Mouse (Mus musculus): ENCODE results near the gene Serf2. TPM values are rescaled to one million over a fixed set of nuclear protein-coding genes. Genes with fewer than 3 reads are reported as not detected.

Gene Serf2
- 502 and 520 TPM in 2 replicates for polyA plus RNA-seq (2016; fragmentation: Nextera tagmentation; extraction: Ambion mirVana)

DNA sequence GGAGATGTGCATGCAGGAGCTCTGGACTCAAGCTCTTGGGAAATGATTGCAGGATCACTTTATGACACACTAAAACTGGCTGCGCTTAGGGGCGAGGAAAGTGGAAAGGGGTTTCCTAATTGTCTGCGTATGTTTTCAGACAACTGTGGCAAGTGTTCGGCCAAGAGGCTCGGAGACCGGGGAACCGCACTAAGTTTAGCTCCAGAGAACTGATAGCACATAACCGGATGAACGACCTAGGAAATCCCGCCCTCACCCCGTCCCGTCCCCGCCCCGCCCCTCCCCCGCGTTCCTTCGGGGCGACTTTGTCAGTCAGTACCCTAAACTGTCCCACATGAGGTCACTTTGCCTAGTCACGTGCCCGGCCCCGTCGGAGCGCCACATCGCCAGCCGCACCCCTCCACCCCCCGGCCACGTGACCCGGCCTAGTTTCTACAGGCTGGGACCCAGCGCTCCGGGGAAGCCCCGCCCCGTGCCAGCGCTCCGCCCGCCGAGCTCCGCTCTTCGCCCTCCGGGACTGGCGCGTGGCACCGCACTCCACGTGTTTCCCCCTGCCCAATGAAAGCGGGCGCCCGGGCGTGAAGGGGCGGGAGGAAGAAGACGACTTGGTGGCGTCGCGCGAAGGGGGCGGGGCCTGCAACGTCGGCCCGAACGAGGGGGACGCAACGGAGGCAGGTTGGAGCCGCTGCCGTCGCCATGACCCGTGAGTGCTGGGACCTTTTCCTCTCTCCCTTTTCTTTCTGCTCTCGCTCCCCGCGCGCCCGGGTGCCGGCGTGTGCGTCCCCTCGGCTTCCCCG is at the start of gene Serf2:
Serf2 (plus strand) TSS at position 457 of the 797 bp plus-strand sequence.
- Histone ChIP-seq H3K27me3 (ENCODE audit: insufficient read depth, poor library complexity, severe bottlenecking) (no peaks in the 10 kb centered on the region), H3K4me1 (replicated peaks) (peaks cover 35% of the 10 kb centered on the region), H3K4me3 (peak within 1 kb of the TSS; percentile 99), H3K9me3 (no peaks in the 10 kb centered on the region), H3K36me3 (peaks cover 29% of the 10 kb centered on the region), H3K27ac (peak within 1 kb of the TSS; percentile 97)
- peak; percentile 100 for DNase-seq (ENCODE audit: low spot score)
- under 1% methylated on average over 74 of the region's 74 CpGs for WGBS

DNA sequence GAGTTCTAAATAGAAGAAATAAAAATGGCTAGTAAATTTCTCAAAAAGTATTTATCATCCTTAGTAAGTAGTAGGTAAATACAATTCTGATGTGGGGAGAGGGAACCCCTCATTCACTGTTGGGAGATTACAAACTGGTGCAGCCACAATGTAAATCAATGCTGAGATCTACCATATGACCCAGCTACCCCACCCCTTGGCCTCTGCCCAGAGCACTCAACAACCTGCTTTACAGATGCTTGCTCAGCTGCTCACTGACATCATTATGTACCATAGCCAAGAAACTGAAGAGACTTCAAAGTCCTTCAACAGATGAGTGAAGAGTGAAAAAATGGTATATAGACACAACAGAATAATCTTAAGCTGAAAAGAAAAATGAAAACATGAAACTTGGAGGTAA is 45.7 kb upstream of the Serf2 start:
- Histone ChIP-seq H3K9me3 (no peaks in the 10 kb centered on the region), H3K4me1 (replicated peaks) (no peaks in the 10 kb centered on the region), H3K27ac (no peak overlapping the region), H3K36me3 (no peaks in the 10 kb centered on the region), H3K4me3 (no peak overlapping the region), H3K27me3 (ENCODE audit: insufficient read depth, poor library complexity, severe bottlenecking) (no peaks in the 10 kb centered on the region)
- no peak for DNase-seq (ENCODE audit: low spot score)

DNA sequence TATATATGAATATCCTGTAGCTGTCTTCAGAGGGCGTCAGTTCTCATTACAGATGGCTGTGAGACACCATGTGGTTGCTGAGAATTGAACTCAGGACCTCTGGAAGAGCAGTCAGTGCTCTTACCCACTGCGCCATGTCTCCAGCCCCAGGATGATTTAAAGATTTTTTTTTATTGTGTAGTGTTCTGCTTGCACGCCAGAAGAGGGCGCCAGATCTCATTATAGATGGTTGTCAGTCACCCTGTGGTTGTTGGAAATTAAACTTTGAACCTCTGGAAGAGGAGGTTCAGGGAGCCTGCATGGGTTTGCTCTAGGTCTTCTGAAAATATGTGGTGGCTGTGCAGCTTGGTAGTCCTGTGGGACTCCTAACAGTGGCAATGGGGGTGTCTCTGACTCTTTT is 40.8 kb upstream of the Serf2 start:
- Histone ChIP-seq H3K27me3 (ENCODE audit: insufficient read depth, poor library complexity, severe bottlenecking) (no peaks in the 10 kb centered on the region), H3K4me3 (no peak overlapping the region), H3K27ac (no peak overlapping the region), H3K9me3 (no peaks in the 10 kb centered on the region), H3K4me1 (replicated peaks) (peaks cover 7% of the 10 kb centered on the region; the same call in 1 of the 2 replicates), H3K36me3 (no peaks in the 10 kb centered on the region)
- whole genome bisulfite sequencing: 28% methylated on average over 4 of the region's 4 CpGs
- peak; percentile 14 for DNase-seq (ENCODE audit: low spot score)

DNA sequence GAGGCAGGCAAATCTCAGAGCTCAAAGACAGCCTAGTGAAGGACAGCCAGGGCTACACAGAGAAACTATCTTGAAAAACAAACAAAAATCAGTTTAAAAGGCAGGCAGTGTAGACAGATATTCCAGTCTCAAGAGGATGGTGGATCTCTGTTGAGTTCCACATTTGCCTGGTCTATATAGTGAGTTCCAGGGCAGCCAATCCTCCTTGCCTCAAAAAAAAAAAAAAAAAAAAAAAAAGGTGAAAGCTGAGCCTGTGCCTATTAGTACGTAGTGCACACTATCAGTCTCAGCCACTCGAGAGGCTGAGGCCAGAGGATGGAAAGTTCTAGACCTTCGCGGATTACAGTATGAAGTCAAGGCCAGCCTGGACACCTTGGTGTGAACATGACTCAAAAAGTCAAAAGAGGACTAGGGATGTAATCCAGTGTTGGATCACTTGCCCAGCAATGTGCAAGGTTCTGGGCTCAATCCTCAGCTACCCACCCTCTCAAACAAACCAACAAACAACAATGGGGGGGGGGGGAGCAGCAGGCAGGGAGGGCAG is 36.1 kb upstream of the Serf2 start:
- Histone ChIP-seq H3K9me3 (no peaks in the 10 kb centered on the region), H3K4me3 (peak overlapping the region; percentile 77), H3K36me3 (peaks cover 24% of the 10 kb centered on the region), H3K4me1 (replicated peaks) (peaks cover 29% of the 10 kb centered on the region), H3K27me3 (ENCODE audit: insufficient read depth, poor library complexity, severe bottlenecking) (no peaks in the 10 kb centered on the region), H3K27ac (peak overlapping the region; percentile 98)
- DNase-seq (ENCODE audit: low spot score): no peak
- WGBS: 22% methylated on average over 4 of the region's 4 CpGs

DNA sequence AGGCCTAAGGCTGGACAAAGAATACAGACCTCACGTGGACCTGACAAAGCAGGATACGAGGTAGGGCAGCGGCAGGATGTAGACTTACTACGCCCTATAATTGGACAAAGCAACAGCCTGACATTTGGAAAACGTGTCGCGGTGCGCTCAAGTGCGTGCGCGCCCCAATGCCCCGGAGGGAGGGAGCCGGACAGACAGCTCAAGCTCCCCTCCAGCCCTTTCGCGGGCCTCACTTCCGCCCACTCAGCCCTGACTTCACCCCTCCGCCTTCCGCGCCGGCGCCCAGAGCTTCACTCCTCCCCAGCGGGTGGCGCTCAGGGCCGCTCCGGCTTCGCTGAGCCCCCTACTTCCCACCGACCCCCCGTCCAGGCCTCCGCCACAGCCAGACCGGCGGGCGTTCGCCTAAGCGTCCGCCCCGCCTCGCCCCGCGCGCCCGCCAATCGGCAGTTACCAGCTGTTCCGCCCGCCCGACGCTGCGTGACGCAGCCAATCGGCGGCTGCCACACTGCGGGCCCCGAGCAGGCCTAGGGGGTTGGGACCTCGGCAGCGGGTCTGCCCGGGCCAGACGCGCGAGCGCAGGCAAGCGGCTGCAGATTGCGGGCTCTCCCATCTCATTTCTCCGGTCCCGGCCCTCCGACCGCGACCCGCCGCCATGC is 35.5 kb upstream of the Serf2 start, which contains the start of the genes Pdia3 and Catsper2:
Pdia3 (plus strand) TSS at position 389 of the 656 bp plus-strand sequence.
Catsper2 (minus strand) TSS at position 406 of the 656 bp plus-strand sequence.
- peak; percentile 98 for DNase-seq (ENCODE audit: low spot score)
- H3K27me3 ChIP-seq (ENCODE audit: insufficient read depth, poor library complexity, severe bottlenecking): no peaks in the 10 kb centered on the region
- H3K36me3 ChIP-seq: peaks cover 30% of the 10 kb centered on the region
- under 1% methylated on average over 68 of the region's 68 CpGs for WGBS
- peaks cover 29% of the 10 kb centered on the region for H3K4me1 ChIP-seq (replicated peaks)
- H3K9me3 ChIP-seq: no peaks in the 10 kb centered on the region
- peak within 1 kb of the TSS; percentile 77 for H3K4me3 ChIP-seq
- peak within 1 kb of the TSS; percentile 98 for H3K27ac ChIP-seq

DNA sequence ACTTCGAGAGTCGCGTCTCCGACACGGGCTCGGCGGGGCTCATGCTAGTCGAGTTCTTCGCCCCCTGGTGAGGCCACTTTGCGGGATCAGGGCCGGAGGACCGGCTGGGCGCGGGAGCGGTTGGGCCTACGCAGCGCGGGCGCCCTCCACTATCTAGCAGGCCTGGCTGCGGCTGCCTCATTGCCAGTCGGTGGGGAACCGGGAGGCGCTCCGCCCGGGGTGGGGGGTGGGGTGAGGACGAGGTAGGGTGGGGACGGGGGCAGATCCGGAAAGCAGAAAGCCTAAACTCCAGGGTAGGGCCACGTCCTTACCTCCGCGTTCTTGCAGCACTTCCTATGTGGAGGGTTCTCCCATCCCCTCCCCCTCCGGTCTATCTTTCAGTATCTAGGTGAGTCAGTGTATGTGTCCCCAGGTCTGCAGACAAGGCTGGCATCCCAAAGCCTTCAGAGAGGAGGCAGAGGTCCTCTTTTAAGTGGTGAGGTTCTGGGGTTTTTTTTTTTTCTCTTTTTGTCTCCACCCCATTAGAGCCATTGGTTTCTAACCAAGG is 34.8 kb upstream of the Serf2 start:
- H3K36me3 ChIP-seq: peaks cover 37% of the 10 kb centered on the region
- H3K4me1 ChIP-seq (replicated peaks): peaks cover 29% of the 10 kb centered on the region
- no peaks in the 10 kb centered on the region for H3K9me3 ChIP-seq
- peak overlapping the region; percentile 98 for H3K27ac ChIP-seq
- DNase-seq (ENCODE audit: low spot score): no peak
- H3K4me3 ChIP-seq: peak overlapping the region; percentile 77
- no peaks in the 10 kb centered on the region for H3K27me3 ChIP-seq (ENCODE audit: insufficient read depth, poor library complexity, severe bottlenecking)
- WGBS: under 1% methylated on average over 32 of the region's 32 CpGs

DNA sequence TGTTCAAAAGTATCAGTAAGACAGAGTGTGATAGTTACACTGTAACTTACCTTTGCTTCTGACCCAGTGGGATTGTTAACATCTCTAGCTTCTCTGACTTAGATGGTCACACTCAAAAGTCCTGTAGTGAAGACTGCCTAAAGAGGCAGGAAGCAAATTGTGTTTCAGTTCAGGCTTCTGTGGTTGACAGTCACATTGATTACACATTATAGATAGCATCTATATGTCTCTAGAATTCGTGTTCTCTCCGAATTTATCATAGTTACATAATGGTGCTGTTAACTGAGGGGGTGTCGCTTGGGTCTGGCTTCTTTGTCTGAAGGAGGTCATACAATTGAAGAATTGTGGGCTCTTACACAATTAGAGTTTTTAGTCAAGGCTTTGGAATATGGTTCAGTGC is 33.9 kb upstream of the Serf2 start:
- peaks cover 43% of the 10 kb centered on the region for H3K36me3 ChIP-seq
- H3K4me1 ChIP-seq (replicated peaks): peaks cover 29% of the 10 kb centered on the region
- H3K4me3 ChIP-seq: peak overlapping the region; percentile 77
- H3K9me3 ChIP-seq: no peaks in the 10 kb centered on the region
- WGBS: 79% methylated on average over 3 of the region's 3 CpGs
- H3K27ac ChIP-seq: peak overlapping the region; percentile 98; the same call in 1 of the 2 replicates
- H3K27me3 ChIP-seq (ENCODE audit: insufficient read depth, poor library complexity, severe bottlenecking): no peaks in the 10 kb centered on the region
- DNase-seq (ENCODE audit: low spot score): no peak

DNA sequence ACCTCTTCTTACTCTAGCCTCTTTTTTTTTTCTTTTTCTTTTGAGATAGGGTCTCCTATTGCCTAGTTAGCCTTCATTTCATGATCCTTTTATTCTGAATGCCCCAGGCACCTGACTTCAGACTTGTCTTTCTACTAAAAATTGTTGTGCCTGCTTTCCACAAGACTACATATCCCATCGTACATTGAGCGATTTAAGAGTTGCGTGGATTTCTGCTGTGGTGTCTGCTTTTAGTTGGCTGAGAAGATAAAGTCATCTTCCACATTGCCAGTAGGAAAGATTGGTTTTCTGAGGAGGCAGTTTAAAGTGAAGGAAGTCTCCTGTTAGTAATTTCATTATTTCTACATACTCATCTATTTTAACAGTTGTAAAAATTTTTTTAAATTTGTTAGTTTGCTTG is 33.4 kb upstream of the Serf2 start:
- H3K36me3 ChIP-seq: peaks cover 48% of the 10 kb centered on the region
- H3K4me3 ChIP-seq: peak overlapping the region; percentile 77
- 95% methylated on average over 3 of the region's 3 CpGs for WGBS
- no peaks in the 10 kb centered on the region for H3K27me3 ChIP-seq (ENCODE audit: insufficient read depth, poor library complexity, severe bottlenecking)
- H3K4me1 ChIP-seq (replicated peaks): peaks cover 29% of the 10 kb centered on the region
- no peaks in the 10 kb centered on the region for H3K9me3 ChIP-seq
- no peak for DNase-seq (ENCODE audit: low spot score)
- no peak overlapping the region for H3K27ac ChIP-seq

DNA sequence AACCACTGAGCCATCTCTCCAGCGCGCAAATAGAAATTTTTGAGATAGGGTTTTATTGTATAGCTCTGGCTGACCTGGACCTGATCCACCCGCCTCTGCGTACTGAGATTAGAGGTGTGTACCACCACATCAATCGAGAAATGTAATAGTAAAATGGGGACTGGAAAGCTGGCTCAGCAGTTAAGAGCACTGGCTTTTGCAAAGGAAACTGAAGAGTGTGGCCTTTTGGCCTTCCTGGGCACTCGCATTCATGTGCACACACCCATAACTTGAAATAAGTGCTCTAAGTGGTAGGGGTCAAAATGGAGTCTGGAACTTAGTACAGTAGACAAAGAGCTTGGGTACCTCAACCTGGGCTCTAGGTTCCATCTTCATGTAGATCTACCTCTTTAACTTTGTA is 32.6 kb upstream of the Serf2 start:
- no peak overlapping the region for H3K27ac ChIP-seq
- no peak for DNase-seq (ENCODE audit: low spot score)
- H3K36me3 ChIP-seq: peaks cover 55% of the 10 kb centered on the region
- WGBS: 94% methylated on average over 6 of the region's 6 CpGs
- H3K4me1 ChIP-seq (replicated peaks): peaks cover 29% of the 10 kb centered on the region
- no peaks in the 10 kb centered on the region for H3K9me3 ChIP-seq
- no peaks in the 10 kb centered on the region for H3K27me3 ChIP-seq (ENCODE audit: insufficient read depth, poor library complexity, severe bottlenecking)
- 0 out of 2 replicates have a peak overlapping the region, but pooled peaks have one; percentile 77 for H3K4me3 ChIP-seq

DNA sequence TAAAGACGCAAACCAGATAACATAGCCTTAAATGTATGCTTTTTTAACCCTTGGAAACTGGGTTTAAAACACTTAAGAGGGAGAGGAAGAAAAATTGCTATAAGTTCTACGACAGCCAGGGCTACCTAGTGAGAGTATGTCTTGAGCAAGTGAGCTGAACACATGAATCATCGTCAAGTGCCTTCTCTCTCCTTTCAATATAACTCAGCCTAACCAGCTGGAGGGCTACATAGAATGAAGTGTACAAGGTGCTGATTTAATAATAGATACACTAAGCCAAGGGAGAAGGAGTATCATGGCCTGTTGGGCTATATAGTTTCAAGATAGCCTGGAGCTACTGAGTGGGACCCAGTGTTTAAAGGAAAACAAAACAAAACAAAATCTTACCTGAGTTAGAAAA is 30.5 kb upstream of the Serf2 start:
- no peak for DNase-seq (ENCODE audit: low spot score)

DNA sequence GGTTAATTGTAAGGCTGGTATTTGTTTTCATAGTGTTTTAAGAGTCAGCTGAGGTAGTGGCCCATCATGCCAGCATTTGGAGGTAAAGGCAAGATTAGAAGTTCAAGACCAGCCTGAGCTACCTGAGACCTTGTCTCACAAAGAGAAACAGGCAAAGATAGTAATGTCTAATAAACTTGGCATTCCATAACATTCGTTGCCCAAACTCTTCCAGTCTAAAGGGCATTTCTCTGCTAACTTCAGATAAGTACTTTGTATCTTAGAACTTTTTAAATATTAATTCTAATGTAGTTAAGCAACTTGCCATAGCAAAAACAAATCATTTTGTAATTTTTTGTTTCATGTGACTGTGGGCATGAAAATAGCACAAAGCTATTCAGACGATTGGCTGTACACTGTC is 25.8 kb upstream of the Serf2 start:
- no peaks in the 10 kb centered on the region for H3K27me3 ChIP-seq (ENCODE audit: insufficient read depth, poor library complexity, severe bottlenecking)
- 92% methylated on average over 2 of the region's 2 CpGs for WGBS
- no peaks in the 10 kb centered on the region for H3K9me3 ChIP-seq
- H3K27ac ChIP-seq: no peak overlapping the region
- no peak for DNase-seq (ENCODE audit: low spot score)
- peaks cover 97% of the 10 kb centered on the region for H3K36me3 ChIP-seq
- no peak overlapping the region for H3K4me3 ChIP-seq
- H3K4me1 ChIP-seq (replicated peaks): no peaks in the 10 kb centered on the region

More for the DNA sequence above, 30.5 kb upstream of the Serf2 start:
- no peaks in the 10 kb centered on the region for H3K27me3 ChIP-seq (ENCODE audit: insufficient read depth, poor library complexity, severe bottlenecking)
- H3K9me3 ChIP-seq: no peaks in the 10 kb centered on the region
- H3K4me3 ChIP-seq: no peak overlapping the region
- H3K27ac ChIP-seq: no peak overlapping the region
- WGBS: 93% methylated on average over 3 of the region's 3 CpGs
- peaks cover 77% of the 10 kb centered on the region for H3K36me3 ChIP-seq
- peaks cover 21% of the 10 kb centered on the region for H3K4me1 ChIP-seq (replicated peaks)

DNA sequence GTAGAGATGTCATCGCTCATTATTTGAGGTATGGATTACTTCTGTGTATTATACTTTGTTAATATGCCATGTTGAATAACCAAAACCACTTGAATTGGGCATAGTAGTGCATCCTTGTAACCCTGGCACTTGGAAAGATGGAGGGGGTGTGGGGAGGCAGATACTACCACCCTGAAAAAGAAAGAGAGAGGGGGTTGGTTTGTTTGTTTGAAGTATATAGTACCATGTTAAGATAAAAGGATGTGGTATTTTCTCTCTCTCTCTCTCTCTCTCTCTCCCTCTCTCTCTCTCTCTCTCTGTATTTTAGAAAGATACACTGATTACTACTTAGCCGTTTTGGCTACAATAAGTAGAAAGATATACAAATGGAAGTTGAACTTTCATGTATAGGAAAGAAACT is 23.1 kb upstream of the Serf2 start:
- Histone ChIP-seq H3K27me3 (ENCODE audit: insufficient read depth, poor library complexity, severe bottlenecking) (no peaks in the 10 kb centered on the region), H3K4me1 (replicated peaks) (no peaks in the 10 kb centered on the region), H3K27ac (no peak overlapping the region), H3K9me3 (no peaks in the 10 kb centered on the region), H3K36me3 (peaks cover 100% of the 10 kb centered on the region), H3K4me3 (no peak overlapping the region)
- DNase-seq (ENCODE audit: low spot score): no peak
- 91% methylated on average over 2 of the region's 2 CpGs for WGBS
